Mouse (Mus musculus) adrenal gland, adult (tissue): ENCODE results near the gene Dis3l2.
A peak's percentile ranks its signal among the peaks of the same experiment; 100 is the strongest.

Experiments
- DNase-seq, 2 experiments: peaks; one replicate each; pipeline ENCODE4 v3.0.0; 2022 to 2023; ENCODE audit warnings: low spot score in 1 of 2; ENCODE audit not compliant: inconsistent age in 2 of 2

Gene Dis3l2

GRCm38 (mm10) chr1:87059042-87059665 lies 355.5 kb downstream of the Dis3l2 start:
- no peak for DNase-seq

DNA sequence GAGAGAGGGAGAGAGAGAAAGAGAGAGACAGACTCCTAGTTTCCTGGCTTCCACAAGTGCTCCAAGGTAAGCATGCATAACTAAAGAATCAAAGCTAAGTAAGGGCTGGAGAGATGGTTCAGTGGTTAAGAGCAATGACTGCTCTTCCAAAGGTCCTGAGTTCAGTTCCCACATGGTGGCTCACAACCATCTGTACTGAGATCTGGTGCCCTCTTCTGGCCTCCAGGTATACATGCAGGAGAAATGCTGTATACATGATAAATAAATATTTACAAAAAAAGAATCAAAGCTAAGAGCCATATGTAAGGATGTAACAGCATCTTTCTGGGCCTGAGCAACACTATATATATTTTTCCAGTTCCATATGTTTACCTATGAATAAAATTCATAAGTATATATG lies 357.3 kb downstream of the Dis3l2 start:
- no peak for DNase-seq

- peak; percentile 55 to 78 for DNase-seq
Measured at GRCm38 (mm10) chr1:87070720-87071119, 367.1 kb downstream of the Dis3l2 start.

- DNase-seq: no peak
Measured at GRCm38 (mm10) chr1:87073776-87074175, 370.2 kb downstream of the Dis3l2 start.

- DNase-seq: peak; percentile 32 to 60
Measured at GRCm38 (mm10) chr1:87086196-87086595, 382.6 kb downstream of the Dis3l2 start.

GRCm38 (mm10) chr1:87086964-87087363 lies 383.4 kb downstream of the Dis3l2 start:
- no peak for DNase-seq

DNA sequence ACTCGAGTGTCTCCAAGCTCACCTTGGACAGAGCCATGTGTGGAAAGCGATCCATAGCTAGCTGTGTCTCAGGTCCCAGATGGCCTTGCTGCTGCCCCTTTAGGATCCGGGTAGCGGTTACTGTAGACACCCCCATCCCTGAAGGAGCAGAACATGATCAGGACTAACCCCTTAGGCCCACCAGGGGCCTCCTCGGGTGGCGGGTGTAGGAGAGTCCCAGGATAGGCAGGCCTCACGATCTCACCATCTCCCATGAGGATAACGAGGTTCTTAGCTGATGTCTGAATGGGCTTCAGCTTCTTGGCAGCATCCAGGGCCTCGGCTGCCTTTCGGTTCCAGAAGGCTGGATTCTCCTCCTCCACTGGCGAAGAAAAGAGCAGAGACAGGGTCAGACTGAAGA lies 385.6 kb downstream of the Dis3l2 start:
- DNase-seq: no peak

DNA sequence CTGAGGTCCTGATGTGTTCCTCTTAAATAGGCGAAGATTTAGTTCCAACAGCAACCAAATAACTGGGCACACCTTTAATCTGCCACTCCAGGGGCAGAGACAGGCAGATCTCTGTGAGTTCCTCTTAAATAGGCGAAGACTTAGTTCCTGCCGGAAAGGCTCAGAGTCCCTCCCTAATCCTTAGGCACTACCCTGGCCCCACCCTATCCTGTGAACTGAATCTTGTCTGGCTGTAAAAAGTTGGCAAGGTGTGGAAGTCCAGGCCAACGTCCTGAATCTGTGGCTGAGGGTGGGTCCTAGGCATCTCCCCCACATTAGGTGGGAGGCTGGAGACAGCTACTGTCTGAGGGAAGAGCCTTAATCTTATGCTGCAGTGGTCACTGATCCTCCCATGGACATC lies 386.2 kb downstream of the Dis3l2 start, which contains the start of gene Alppl2:
TSS of gene Alppl2 (minus strand) at position 101 of the 400 bp plus-strand sequence.
- no peak for DNase-seq

DNA sequence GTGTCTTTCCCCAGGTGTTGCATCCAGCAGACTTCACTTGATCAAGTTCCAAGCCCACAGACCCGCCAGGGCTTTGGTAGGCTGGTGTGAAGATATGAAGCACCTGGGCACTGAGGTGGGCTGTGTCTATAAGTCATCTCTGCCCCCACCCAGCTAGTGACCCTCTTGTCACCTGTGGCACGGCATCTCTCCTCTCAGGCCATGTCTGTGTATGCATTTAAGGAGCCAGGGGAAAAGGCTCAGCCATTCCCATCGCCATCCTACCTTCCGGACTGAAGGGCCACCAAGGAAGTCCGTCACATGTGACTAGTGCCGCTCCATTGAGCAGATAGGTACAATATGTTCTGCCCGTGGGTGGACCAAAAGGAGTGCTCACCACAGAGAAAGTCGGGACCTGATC lies 392.0 kb downstream of the Dis3l2 start:
- DNase-seq: no peak

- DNase-seq: peak; percentile 72 to 89
Measured at GRCm38 (mm10) chr1:87098358-87098975, 394.9 kb downstream of the Dis3l2 start.
